Mouse (Mus musculus) right cerebral cortex, adult 2 months (tissue): ENCODE measurements around the gene Hist1h1t.

Experiments used
- DNase-seq, 2 experiments: peaks; one replicate each; pipeline ENCODE4 v3.0.0; 2021 to 2022; ENCODE audit warnings: low spot score in 2 of 2

Gene Hist1h1t

GRCm38 (mm10) chr13:23737091-23737490 lies 41.5 kb downstream of the Hist1h1t start:
- DNase-seq, result no peak

GRCm38 (mm10) chr13:23738041-23738440 lies 42.4 kb downstream of the Hist1h1t start:
- no peak for DNase-seq

GRCm38 (mm10) chr13:23738677-23739068 lies 43.1 kb downstream of the Hist1h1t start, which contains the start of gene Hist1h1c:
Gene Hist1h1c, plus strand, starts transcription at chr13:23738808.
- DNase-seq, result peak; percentile 87 to 91

- DNase-seq, result peak; percentile 95 to 96
Observed at GRCm38 (mm10) chr13:23739069-23739921, 43.7 kb downstream of the Hist1h1t start.

- DNase-seq, result no peak
Observed at GRCm38 (mm10) chr13:23739922-23740252, 44.3 kb downstream of the Hist1h1t start.

GRCm38 (mm10) chr13:23740256-23740840 lies 44.7 kb downstream of the Hist1h1t start:
- DNase-seq, result no peak

GRCm38 (mm10) chr13:23740910-23741309 lies 45.3 kb downstream of the Hist1h1t start:
- DNase-seq, result no peak

- DNase-seq, result no peak
Observed at GRCm38 (mm10) chr13:23742007-23742406, 46.4 kb downstream of the Hist1h1t start.

- DNase-seq, result no peak
Observed at GRCm38 (mm10) chr13:23743215-23743614, 47.6 kb downstream of the Hist1h1t start.

- DNase-seq, result no peak
Observed at GRCm38 (mm10) chr13:23743963-23744362, 48.3 kb downstream of the Hist1h1t start.

- no peak for DNase-seq
Observed at GRCm38 (mm10) chr13:23744421-23745380, 49.1 kb downstream of the Hist1h1t start.

GRCm38 (mm10) chr13:23745381-23746161 lies 50.0 kb downstream of the Hist1h1t start, which contains the start of gene Hist1h3c:
Gene Hist1h3c, minus strand, starts transcription at chr13:23745602.
- peak; percentile 92 to 93 for DNase-seq
